Mouse (Mus musculus) CH12.LX (cell line): ENCODE data around the gene Prss38. TPM values are rescaled to one million over a fixed set of nuclear protein-coding genes. Genes with fewer than 3 reads are reported as not detected.

Experiments used
- DNase-seq: peaks from one replicate; pipeline ENCODE4 v3.0.0-alpha.2; 2013; ENCODE audit errors: extremely low read depth
- H3K27ac ChIP-seq: 2 replicates; pipeline ENCODE4 v1.5.1; 2012; ENCODE audit warnings: low read depth, mild to moderate bottlenecking, control low read depth, moderate library complexity; ENCODE audit not compliant: insufficient read depth
- H3K27me3 ChIP-seq: replicated peaks from 2 replicates; pipeline ENCODE3; 2012; ENCODE audit warnings: inconsistent platforms
- H3K36me3 ChIP-seq, 2 experiments: replicated peaks in 1 of 2; 2 replicates each; pipeline versions ENCODE3 to v1.6.1; 2012; ENCODE audit warnings: inconsistent platforms in 1 of 2, low read length in 1 of 2, mild to moderate bottlenecking in 1 of 2, mixed read lengths in 1 of 2, moderate library complexity in 1 of 2; ENCODE audit not compliant: control insufficient read depth in 1 of 2, insufficient read depth in 1 of 2
- H3K4me1 ChIP-seq, 2 experiments: 2 replicates each; pipeline ENCODE4 v1.6.1; 2012; ENCODE audit warnings: inconsistent platforms in 1 of 2, moderate library complexity in 1 of 2; ENCODE audit not compliant: insufficient read depth in 2 of 2, control insufficient read depth in 1 of 2
- H3K4me2 ChIP-seq: 2 replicates; pipeline ENCODE4 v1.6.1; 2012; ENCODE audit warnings: low read depth, mild to moderate bottlenecking, control low read depth; ENCODE audit not compliant: poor library complexity, insufficient read depth, severe bottlenecking
- H3K4me3 ChIP-seq, 3 experiments: fragments of 150-350 bp in 1 of 3; sonication (generic) in 1 of 3; replicated peaks in 1 of 3; 2 replicates each; pipeline versions ENCODE3 to v1.5.1; 2011 to 2012; ENCODE audit warnings: low read depth in 2 of 3, low read length in 2 of 3, mild to moderate bottlenecking in 2 of 3, moderate library complexity in 2 of 3, control low read depth in 1 of 3, improper control_type of control experiment in 1 of 3, inconsistent platforms in 1 of 3, mixed read lengths in 1 of 3; ENCODE audit not compliant: poor library complexity in 1 of 3
- H3K79me2 ChIP-seq: replicated peaks from 2 replicates; pipeline ENCODE4 v1.6.1; 2012; ENCODE audit warnings: mild to moderate bottlenecking, moderate library complexity; ENCODE audit not compliant: control insufficient read depth, poor library complexity, insufficient read depth, severe bottlenecking; ENCODE audit errors: extremely low read depth
- H3K9ac ChIP-seq: 2 replicates; pipeline ENCODE4 v1.6.1; 2012; ENCODE audit warnings: low read depth, mild to moderate bottlenecking, control low read depth, moderate library complexity; ENCODE audit not compliant: insufficient read depth
- H3K9me3 ChIP-seq: replicated peaks from 2 replicates; pipeline ENCODE3; 2012; ENCODE audit warnings: low read length, inconsistent platforms, mixed read lengths
- BHLHE40 ChIP-seq: IDR thresholded peaks from 2 replicates; pipeline ENCODE4 v1.6.1; 2011; ENCODE audit warnings: mild to moderate bottlenecking, low read depth, low read length, improper control_type of control experiment
- CHD1 ChIP-seq: IDR thresholded peaks from 2 replicates; pipeline ENCODE4 v1.6.1; 2012; ENCODE audit warnings: low read depth, low read length, improper control_type of control experiment, inconsistent platforms
- CHD2 ChIP-seq: IDR thresholded peaks from 2 replicates; pipeline ENCODE4 v1.6.1; 2011; ENCODE audit warnings: low read length, improper control_type of control experiment
- CTCF ChIP-seq, 2 experiments: IDR thresholded peaks in 1 of 2; conservative IDR thresholded peaks in 1 of 2; 2 replicates each; pipeline ENCODE4 v1.5.1; 2011 to 2012; ENCODE audit warnings: low read depth in 2 of 2, low read length in 2 of 2, improper control_type of control experiment in 1 of 2, inconsistent platforms in 1 of 2, mild to moderate bottlenecking in 1 of 2, moderate library complexity in 1 of 2
- E2F4 ChIP-seq: IDR thresholded peaks from 2 replicates; pipeline ENCODE4 v1.6.1; 2011; ENCODE audit warnings: low read depth, low read length, improper control_type of control experiment; ENCODE audit not compliant: insufficient replicate concordance
- ELF1 ChIP-seq: IDR thresholded peaks from 2 replicates; pipeline ENCODE4 v1.6.1; 2014; ENCODE audit warnings: low read depth, mild to moderate bottlenecking, inconsistent platforms, low read length, improper control_type of control experiment
- EP300 ChIP-seq: IDR thresholded peaks from 2 replicates; pipeline ENCODE4 v1.6.1; 2011; ENCODE audit warnings: low read length, improper control_type of control experiment
- ETS1 ChIP-seq: conservative IDR thresholded peaks from 2 replicates; pipeline ENCODE4 v1.6.1; 2012; ENCODE audit warnings: low read depth, mild to moderate bottlenecking, inconsistent platforms, low read length, improper control_type of control experiment, moderate library complexity
- HCFC1 ChIP-seq: IDR thresholded peaks from 2 replicates; pipeline ENCODE4 v1.6.1; 2012; ENCODE audit warnings: low read depth, mild to moderate bottlenecking, inconsistent platforms, low read length, improper control_type of control experiment
- IRF4 ChIP-seq: IDR thresholded peaks from 2 replicates; pipeline ENCODE4 v1.6.1; 2014; ENCODE audit warnings: low read depth, mild to moderate bottlenecking, inconsistent platforms, low read length, improper control_type of control experiment
- JUN ChIP-seq: IDR thresholded peaks from 2 replicates; pipeline ENCODE4 v1.6.1; 2011; ENCODE audit warnings: low read depth, mild to moderate bottlenecking, low read length, improper control_type of control experiment, moderate library complexity; ENCODE audit not compliant: insufficient read depth
- JUND ChIP-seq: conservative IDR thresholded peaks from 2 replicates; pipeline ENCODE4 v1.6.1; 2011; ENCODE audit warnings: low read depth, low read length, improper control_type of control experiment
- KAT2A ChIP-seq: IDR thresholded peaks from 2 replicates; pipeline ENCODE4 v1.6.1; 2012; ENCODE audit warnings: low read length, improper control_type of control experiment, inconsistent platforms; ENCODE audit not compliant: insufficient replicate concordance
- MAFK ChIP-seq: IDR thresholded peaks from 2 replicates; pipeline ENCODE4 v1.6.1; 2011; ENCODE audit warnings: low read length, improper control_type of control experiment; ENCODE audit not compliant: insufficient replicate concordance
- MAX ChIP-seq: IDR thresholded peaks from 2 replicates; pipeline ENCODE4 v1.6.1; 2011; ENCODE audit warnings: low read length, improper control_type of control experiment
- MAZ ChIP-seq: IDR thresholded peaks from 2 replicates; pipeline ENCODE4 v1.6.1; 2012; ENCODE audit warnings: low read depth, mild to moderate bottlenecking, inconsistent platforms, low read length, improper control_type of control experiment, moderate library complexity
- MEF2A ChIP-seq: IDR thresholded peaks from 2 replicates; pipeline ENCODE4 v1.6.1; 2014; ENCODE audit warnings: low read depth, mild to moderate bottlenecking, inconsistent platforms, low read length, improper control_type of control experiment, borderline replicate concordance
- MYC ChIP-seq: IDR thresholded peaks from 2 replicates; pipeline ENCODE4 v1.6.1; 2011; ENCODE audit warnings: low read depth, mild to moderate bottlenecking, improper control_type of control experiment, low read length
- NELFE ChIP-seq: IDR thresholded peaks from 2 replicates; pipeline ENCODE4 v1.6.1; 2011; ENCODE audit warnings: low read depth, low read length, improper control_type of control experiment
- POLR2A ChIP-seq: IDR thresholded peaks from 2 replicates; pipeline ENCODE4 v1.6.1; 2011; ENCODE audit warnings: low read depth, mild to moderate bottlenecking, improper control_type of control experiment, low read length
- POLR2AphosphoS2 ChIP-seq: IDR thresholded peaks from 2 replicates; pipeline ENCODE4 v1.6.1; 2011; ENCODE audit warnings: low read depth, low read length, improper control_type of control experiment
- RAD21 ChIP-seq: IDR thresholded peaks from 2 replicates; pipeline ENCODE4 v1.6.1; 2011; ENCODE audit warnings: low read depth, mild to moderate bottlenecking, low read length, improper control_type of control experiment, moderate library complexity
- RCOR1 ChIP-seq: conservative IDR thresholded peaks from 2 replicates; pipeline ENCODE4 v1.6.1; 2012; ENCODE audit warnings: low read depth, mild to moderate bottlenecking, inconsistent platforms, low read length, improper control_type of control experiment
- TCF12 ChIP-seq: IDR thresholded peaks from 2 replicates; pipeline ENCODE4 v1.6.1; 2014; ENCODE audit warnings: low read depth, mild to moderate bottlenecking, inconsistent platforms, low read length, improper control_type of control experiment
- USF1 ChIP-seq: IDR thresholded peaks from 2 replicates; pipeline ENCODE4 v1.6.1; 2014; ENCODE audit warnings: low read depth, mild to moderate bottlenecking, inconsistent platforms, low read length, improper control_type of control experiment
- USF2 ChIP-seq: conservative IDR thresholded peaks from 2 replicates; pipeline ENCODE4 v1.6.1; 2011; ENCODE audit warnings: low read depth, low read length, improper control_type of control experiment
- ZC3H11A ChIP-seq: IDR thresholded peaks from 2 replicates; pipeline ENCODE4 v1.6.1; 2012; ENCODE audit warnings: low read depth, mild to moderate bottlenecking, inconsistent platforms, low read length, improper control_type of control experiment
- ZKSCAN1 ChIP-seq: IDR thresholded peaks from 2 replicates; pipeline ENCODE4 v1.6.1; 2012; ENCODE audit warnings: low read depth, inconsistent platforms, low read length, improper control_type of control experiment, borderline replicate concordance
- dilution Hi-C: fragments of 300-500 bp; cut with MboI; formaldehyde crosslinking; loops from 2 replicates; pipeline ENCODE4 v1.14.3; 2020; ENCODE audit warnings: low sequenced_read_pairs; ENCODE audit not compliant: extremely low pct_unique_long_range_greater_than_20kb, extremely low pct_ligation_motif_present
- in situ Hi-C: fragments of 300-500 bp; cut with MboI; formaldehyde crosslinking; loops from 3 replicates; pipeline ENCODE4 v1.14.3; 2019; ENCODE audit warnings: low sequenced_read_pairs, low pct_ligation_motif_present, low pct_unique_long_range_greater_than_20kb, mixed read lengths
- polyA plus RNA-seq: library from polyadenylated mRNA; unstranded; fragments of >175 nt; gene quantifications from 2 replicates; pipeline ENCODE4 v1.2.1, GENCODE M21; 2012; ENCODE audit warnings: low read depth; ENCODE audit not compliant: insufficient read length
- total RNA-seq, 2 experiments: library from RNA; depleted of rRNA; stranded (reverse); fragments of 300-350 nt in 1 of 2; fragments of >200 nt in 1 of 2; gene quantifications; 2 replicates each; pipeline ENCODE4 v1.2.3; 2012 to 2014

The Prss38 gene
- total and polyA plus RNA-seq, 3 experiments = not detected

DNA sequence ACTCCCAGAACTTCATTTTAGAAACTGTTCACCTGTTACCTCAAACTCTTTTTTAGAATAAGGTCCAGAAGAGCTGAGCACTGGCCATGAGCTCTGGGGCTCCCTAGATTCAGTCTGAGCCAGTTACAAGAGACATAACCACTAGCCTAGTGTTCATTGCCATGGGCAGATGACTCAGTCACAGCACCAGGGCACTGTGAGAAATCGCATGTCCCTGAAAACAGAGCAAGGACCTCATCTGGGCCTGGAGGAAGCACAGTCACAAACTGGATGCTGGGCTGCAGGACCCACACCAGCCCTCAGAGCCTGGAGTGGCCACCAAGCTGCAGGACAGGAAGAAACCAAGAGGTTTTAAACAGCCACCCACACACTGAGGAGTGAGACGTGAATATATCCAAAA is 35.4 kb upstream of the Prss38 start:
- H3K36me3 ChIP-seq = peaks cover 70 to 96% of the 10 kb centered on the region in 2 experiments
- in situ Hi-C loops (no loop called here), dilution Hi-C loops (no loop called here)
- H3K9me3 ChIP-seq = no peaks in the 10 kb centered on the region
- no peak overlapping the region for H3K27ac ChIP-seq
- TF ChIP-seq E2F4 = no peak
- no peak for TF ChIP-seq USF1
- no peak for TF ChIP-seq ZKSCAN1
- TF ChIP-seq MYC = no peak
- no peak for TF ChIP-seq POLR2AphosphoS2
- TF ChIP-seq EP300 = no peak
- TF ChIP-seq RCOR1 = no peak
- TF ChIP-seq KAT2A = no peak
- no peak for TF ChIP-seq BHLHE40
- TF ChIP-seq IRF4 = no peak
- no peak for TF ChIP-seq CTCF (conservative IDR thresholded peaks at IDR 0.05 in 1 of 2, IDR thresholded peaks at IDR 0.05 in 1 of 2; ENCODE audit: low read depth in 2 of 2, low read length in 2 of 2)
- TF ChIP-seq USF2 = no peak
- no peak for TF ChIP-seq TCF12
- no peak for TF ChIP-seq ELF1
- no peak for TF ChIP-seq ETS1
- no peak for TF ChIP-seq JUN
- TF ChIP-seq NELFE = no peak
- TF ChIP-seq HCFC1 = no peak
- no peak for TF ChIP-seq MAZ
- no peak overlapping the region for H3K4me3 ChIP-seq
- DNase-seq = no peak
- H3K9ac ChIP-seq = no peak overlapping the region
- no peaks in the 10 kb centered on the region for H3K79me2 ChIP-seq
- no peak overlapping the region for H3K4me2 ChIP-seq
- H3K4me1 ChIP-seq = peaks cover 0 to 6% of the 10 kb centered on the region in 2 experiments; a peak in 2 of 4 replicates
- H3K27me3 ChIP-seq = no peaks in the 10 kb centered on the region

DNA sequence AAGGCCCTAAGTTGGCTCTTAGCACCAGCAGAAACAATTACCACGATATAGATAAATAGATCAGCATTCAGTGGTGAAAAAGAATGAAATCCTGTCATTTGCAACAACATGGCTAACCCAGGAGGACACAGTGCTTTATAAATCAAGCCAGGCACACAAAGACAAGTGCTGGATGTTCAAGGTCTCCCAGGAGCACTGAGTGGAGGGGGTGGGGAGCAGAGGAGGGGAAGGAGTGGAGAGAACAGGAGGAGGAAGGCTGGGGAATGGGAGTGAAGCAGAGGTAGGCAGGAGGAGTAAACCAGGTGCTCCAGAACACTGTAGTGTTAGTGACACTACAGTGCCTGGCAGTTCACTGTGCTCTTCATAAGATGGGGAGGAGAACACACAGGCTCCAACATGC is 30.3 kb upstream of the Prss38 start:
- Histone ChIP-seq H3K4me2 (no peak overlapping the region), H3K27ac (no peak overlapping the region), H3K9ac (no peak overlapping the region), H3K79me2 (no peaks in the 10 kb centered on the region), H3K4me3 (no peak overlapping the region), H3K9me3 (no peaks in the 10 kb centered on the region), H3K4me1 (no peaks in the 10 kb centered on the region), H3K27me3 (no peaks in the 10 kb centered on the region), H3K36me3 (peaks cover 58 to 87% of the 10 kb centered on the region in 2 experiments)
- TF ChIP-seq MAFK (no peak), E2F4 (no peak), MAX (no peak), POLR2AphosphoS2 (no peak), ELF1 (no peak), CHD2 (no peak), MAZ (no peak), USF2 (no peak), ETS1 (no peak), ZC3H11A (no peak), RAD21 (no peak), ZKSCAN1 (no peak), MEF2A (no peak), CHD1 (no peak), POLR2A (no peak), JUND (no peak), KAT2A (no peak), EP300 (no peak), HCFC1 (no peak), MYC (no peak)
- in situ Hi-C loops (no loop called here), dilution Hi-C loops (no loop called here)
- no peak for DNase-seq
